Mouse (Mus musculus) heart, postnatal 0 days (tissue): ENCODE measurements around the gene Rab3gap2. TPM values are rescaled to one million over a fixed set of nuclear protein-coding genes. Genes with fewer than 3 reads are reported as not detected.

Source experiments
- ATAC-seq: fragments of 200-750 bp; cut with Nextera tagmentation; 2 replicates; pipeline ENCODE4 v1.8.0; 2017; ENCODE audit warnings: low read depth, moderate number of reproducible peaks, moderate library complexity; ENCODE audit not compliant: insufficient read depth
- DNase-seq: peaks from one replicate; pipeline ENCODE4 v3.0.0-alpha.2; 2016; ENCODE audit warnings: low spot score
- H3K27ac ChIP-seq: fragments of 300-500 bp; sonication (generic); 2 replicates; pipeline ENCODE4 v1.5.1; 2014; ENCODE audit warnings: low read depth, mild to moderate bottlenecking
- H3K27me3 ChIP-seq: fragments of 300-500 bp; sonication (generic); 2 replicates; pipeline ENCODE4 v1.6.1; 2014; ENCODE audit warnings: low read length, mixed read lengths; ENCODE audit not compliant: control insufficient read depth, insufficient read depth
- H3K36me3 ChIP-seq: fragments of 300-500 bp; sonication (generic); replicated peaks from 2 replicates; pipeline ENCODE4 v1.6.1; 2014; ENCODE audit warnings: low read length, mixed read lengths; ENCODE audit not compliant: control insufficient read depth, insufficient read depth
- H3K4me1 ChIP-seq: fragments of 300-500 bp; sonication (generic); 2 replicates; pipeline ENCODE4 v1.6.1; 2014; ENCODE audit warnings: antibody characterized with exemption; ENCODE audit not compliant: control insufficient read depth, insufficient read depth
- H3K4me2 ChIP-seq: fragments of 300-500 bp; sonication (generic); 2 replicates; pipeline ENCODE4 v1.6.1; 2014; ENCODE audit warnings: low read depth, mild to moderate bottlenecking, low read length, moderate library complexity
- H3K4me3 ChIP-seq: fragments of 300-500 bp; sonication (generic); 2 replicates; pipeline ENCODE4 v1.5.1; 2014; ENCODE audit warnings: low read depth, low read length
- H3K9ac ChIP-seq: fragments of 300-500 bp; sonication (generic); replicated peaks from 2 replicates; pipeline ENCODE4 v1.6.1; 2014; ENCODE audit warnings: low read depth, low read length, mixed read lengths
- H3K9me3 ChIP-seq: fragments of 300-500 bp; sonication (generic); replicated peaks from 2 replicates; pipeline ENCODE4 v1.6.1; 2016; ENCODE audit warnings: low read length; ENCODE audit not compliant: control insufficient read depth
- CTCF ChIP-seq: IDR thresholded peaks from 2 replicates; pipeline ENCODE4 v1.5.1; 2016; ENCODE audit warnings: antibody characterized with exemption, control low read depth, low read depth
- EP300 ChIP-seq: IDR thresholded peaks from 2 replicates; pipeline ENCODE4 v1.6.1; 2016; ENCODE audit warnings: antibody characterized with exemption, low read depth
- WGBS: fragments of 180-500 bp; shearing (Covaris S2); extraction: QIAGEN DNeasy Blood & Tissue Kit; methylation state at CpG from one replicate; pipeline ENCODE4 v1.1.7; 2014; 5-methylcytosine and 5-hydroxymethylcytosine counted together
- polyA plus RNA-seq: library from polyadenylated mRNA; unstranded; fragments of >200 nt; fragmentation: Nextera tagmentation; extraction: Ambion mirVana; gene quantifications from 2 replicates; pipeline ENCODE4 v1.2.1, GENCODE M21; 2015
- total RNA-seq: library from RNA; depleted of rRNA; stranded (reverse); fragments of >200 nt; gene quantifications from 2 replicates; pipeline ENCODE4 v1.2.3, GENCODE M21; 2014; ENCODE audit warnings: low replicate concordance

The Rab3gap2 gene
- total and polyA plus RNA-seq, 2 experiments from 2014 or later = 11.1 to 15.5 TPM

GRCm38 (mm10) chr1:185200571-185201395, 3.1 kb upstream of the Rab3gap2 start:
- Histone ChIP-seq H3K9me3 (no peaks in the 10 kb centered on the region), H3K4me1 (peaks cover 4% of the 10 kb centered on the region; the same call in 1 of the 2 replicates), H3K27ac (no peak overlapping the region), H3K36me3 (no peaks in the 10 kb centered on the region), H3K27me3 (no peaks in the 10 kb centered on the region), H3K9ac (no peak overlapping the region), H3K4me2 (0 out of 2 replicates have a peak overlapping the region, but pooled peaks have one; percentile 7), H3K4me3 (no peak overlapping the region)
- no peak for ATAC-seq
- TF ChIP-seq EP300 (no peak), CTCF (no peak)
- peak; percentile 24 for DNase-seq
- WGBS = 56% methylated on average over 22 of the region's 22 CpGs

GRCm38 (mm10) chr1:185201994-185202393, 1.9 kb upstream of the Rab3gap2 start:
- ATAC-seq = no peak
- no peak overlapping the region for H3K27ac ChIP-seq
- H3K9ac ChIP-seq = no peak overlapping the region
- TF ChIP-seq EP300 (no peak), CTCF (no peak)
- no peak for DNase-seq
- H3K36me3 ChIP-seq = no peaks in the 10 kb centered on the region
- H3K27me3 ChIP-seq = no peaks in the 10 kb centered on the region
- H3K4me3 ChIP-seq = no peak overlapping the region
- H3K4me1 ChIP-seq = peaks cover 4% of the 10 kb centered on the region; the same call in 1 of the 2 replicates
- no peaks in the 10 kb centered on the region for H3K9me3 ChIP-seq
- 83% methylated on average over 2 of the region's 2 CpGs for WGBS
- no peak overlapping the region for H3K4me2 ChIP-seq

GRCm38 (mm10) chr1:185203196-185203908, 565 bp upstream of the Rab3gap2 start:
- Histone ChIP-seq H3K27ac (peak overlapping the region; percentile 91), H3K36me3 (no peaks in the 10 kb centered on the region), H3K4me1 (peaks cover 4% of the 10 kb centered on the region; the same call in 1 of the 2 replicates), H3K4me3 (peak overlapping the region; percentile 79), H3K9me3 (no peaks in the 10 kb centered on the region), H3K27me3 (no peaks in the 10 kb centered on the region), H3K4me2 (peak overlapping the region; percentile 78), H3K9ac (peak overlapping the region; percentile 78)
- 7% methylated on average over 23 of the region's 23 CpGs for WGBS
- no peak for TF ChIP-seq EP300
- no peak for TF ChIP-seq CTCF
- peak; percentile 64 for DNase-seq
- ATAC-seq = no peak

GRCm38 (mm10) chr1:185205090-185205489, 1.2 kb downstream of the Rab3gap2 start:
- DNase-seq = peak; percentile 33
- Histone ChIP-seq H3K9ac (no peak overlapping the region), H3K36me3 (no peaks in the 10 kb centered on the region; the same call in 1 of the 2 replicates), H3K4me2 (peak overlapping the region; percentile 78), H3K9me3 (no peaks in the 10 kb centered on the region), H3K27me3 (no peaks in the 10 kb centered on the region), H3K4me3 (peak overlapping the region; percentile 79; the same call in 1 of the 2 replicates), H3K27ac (no peak overlapping the region), H3K4me1 (peaks cover 4% of the 10 kb centered on the region; the same call in 1 of the 2 replicates)
- no peak for TF ChIP-seq EP300
- TF ChIP-seq CTCF = no peak
- 49% methylated on average over 8 of the region's 8 CpGs for WGBS
- no peak for ATAC-seq

- Histone ChIP-seq H3K9me3 (no peaks in the 10 kb centered on the region), H3K4me1 (peaks cover 4% of the 10 kb centered on the region; the same call in 1 of the 2 replicates), H3K4me2 (no peak overlapping the region), H3K36me3 (no peaks in the 10 kb centered on the region; the same call in 1 of the 2 replicates), H3K4me3 (no peak overlapping the region), H3K27ac (no peak overlapping the region), H3K27me3 (no peaks in the 10 kb centered on the region), H3K9ac (no peak overlapping the region)
- WGBS = 86% methylated on average over 13 of the region's 13 CpGs
- ATAC-seq (no peak), DNase-seq (no peak)
- TF ChIP-seq CTCF = no peak
- TF ChIP-seq EP300 = no peak
Observed at GRCm38 (mm10) chr1:185207851-185208595, 4.1 kb downstream of the Rab3gap2 start.
